Mouse (Mus musculus) CD4-positive, CD25-positive, alpha-beta regulatory T cell, adult 2 months (primary cell): ENCODE measurements around the gene Rasgrp3.

Source experiments
- DNase-seq: peaks from one replicate; pipeline ENCODE4 v3.0.0-alpha.2; 2012; ENCODE audit warnings: low read depth, low spot score

Gene Rasgrp3

GRCm38 (mm10) chr17:75539130-75539529, 103.4 kb downstream of the Rasgrp3 start:
- DNase-seq = no peak

DNA sequence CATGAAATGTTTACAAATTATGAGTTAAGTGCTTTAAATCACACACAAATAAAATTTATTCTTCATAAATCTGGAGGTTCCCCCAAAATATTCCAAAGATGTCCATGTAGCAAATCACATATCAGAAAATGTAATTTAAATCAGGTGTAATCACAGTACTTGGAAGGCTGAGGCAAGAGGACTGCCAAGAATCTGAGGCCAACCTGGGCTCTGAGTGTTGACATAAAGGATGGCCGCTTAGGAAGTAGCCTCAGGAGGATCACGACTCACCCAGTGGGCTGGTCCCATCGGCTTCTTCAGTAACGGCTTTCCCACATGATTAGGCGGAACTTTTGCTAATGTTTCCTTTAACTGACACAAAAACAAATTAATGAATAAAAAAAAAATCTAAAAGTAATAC, 104.1 kb downstream of the Rasgrp3 start:
- DNase-seq = no peak

GRCm38 (mm10) chr17:75543434-75543833, 107.7 kb downstream of the Rasgrp3 start:
- no peak for DNase-seq

- DNase-seq = no peak
Measured at GRCm38 (mm10) chr17:75544262-75544661, 108.6 kb downstream of the Rasgrp3 start.

DNA sequence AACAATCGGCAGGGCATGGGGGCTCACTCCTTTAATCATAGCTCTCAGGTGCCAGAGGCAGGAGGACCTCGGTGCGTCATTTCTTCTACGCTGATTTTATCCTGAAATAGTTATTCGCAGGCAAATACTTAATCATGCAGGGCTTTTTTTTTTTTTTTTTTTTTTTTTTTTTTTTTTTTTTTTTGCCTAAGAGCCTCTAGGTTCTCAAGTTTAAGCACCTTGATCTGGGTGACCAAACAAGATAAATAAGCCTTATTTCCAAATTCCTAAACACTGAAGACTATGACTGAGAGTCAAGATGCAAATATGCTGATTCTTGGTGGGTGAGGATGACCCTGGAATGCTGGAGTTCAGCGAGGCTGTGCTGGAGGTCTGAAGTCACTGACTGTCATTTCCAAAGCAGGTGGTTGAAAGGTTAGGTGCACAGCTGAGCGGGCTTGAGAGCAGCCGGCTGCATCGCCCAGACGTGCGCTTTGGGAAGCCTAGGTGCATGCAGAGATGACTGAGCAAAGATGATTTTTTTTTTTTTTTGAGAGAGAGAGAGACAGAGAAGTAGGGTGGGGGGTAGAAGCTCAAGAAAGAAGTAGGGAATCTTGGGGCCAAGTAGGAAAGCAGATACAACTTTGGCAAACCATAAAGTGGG, 115.2 kb downstream of the Rasgrp3 start:
- no peak for DNase-seq

DNA sequence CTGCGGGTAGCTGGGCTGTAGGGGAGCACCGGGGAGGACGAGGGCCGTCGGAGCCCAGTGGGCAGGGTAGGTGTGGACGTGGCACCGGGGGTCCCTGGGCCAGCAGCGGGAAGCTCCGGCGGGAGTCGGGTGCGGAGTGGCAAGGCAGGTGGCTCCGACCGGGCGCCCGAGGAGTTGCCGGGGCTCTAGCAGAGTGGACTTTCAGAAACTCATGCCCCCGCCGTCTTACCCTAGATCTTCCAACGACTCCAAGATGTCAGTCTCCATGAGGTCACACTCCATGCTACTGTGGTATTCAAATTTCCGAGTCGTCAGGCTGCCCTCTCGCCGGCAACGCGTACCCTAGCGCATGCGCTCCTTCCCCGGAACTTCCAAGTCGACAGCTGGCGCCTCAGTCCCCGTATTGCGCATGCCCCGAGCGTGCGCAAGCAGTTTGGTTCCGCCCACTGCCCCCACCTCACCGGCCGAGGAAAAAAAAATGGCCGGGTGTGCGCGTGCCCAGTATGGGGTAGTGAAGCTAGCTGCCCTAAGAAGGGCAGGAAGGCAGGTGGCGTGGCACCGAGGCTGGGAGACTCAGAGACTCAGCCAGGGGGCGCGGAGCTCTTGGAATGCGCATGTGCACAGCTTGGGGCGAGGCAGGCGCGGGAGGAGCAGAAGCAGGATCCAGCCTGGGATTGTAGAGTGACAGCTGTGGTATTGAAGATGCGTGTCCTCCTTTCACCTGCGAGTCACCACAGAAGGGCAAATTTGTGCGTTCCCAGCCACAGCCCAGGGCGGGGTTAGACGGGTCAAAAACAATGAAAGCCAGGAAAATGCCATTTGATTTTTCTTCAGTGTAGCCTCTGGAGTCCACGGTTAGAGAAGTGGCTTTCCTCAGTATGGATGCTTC, 116.1 kb downstream of the Rasgrp3 start, which contains the start of gene Fam98a:
Fam98a (minus strand) TSS at position 435 of the 889 bp plus-strand sequence.
- DNase-seq = peak; percentile 100

DNA sequence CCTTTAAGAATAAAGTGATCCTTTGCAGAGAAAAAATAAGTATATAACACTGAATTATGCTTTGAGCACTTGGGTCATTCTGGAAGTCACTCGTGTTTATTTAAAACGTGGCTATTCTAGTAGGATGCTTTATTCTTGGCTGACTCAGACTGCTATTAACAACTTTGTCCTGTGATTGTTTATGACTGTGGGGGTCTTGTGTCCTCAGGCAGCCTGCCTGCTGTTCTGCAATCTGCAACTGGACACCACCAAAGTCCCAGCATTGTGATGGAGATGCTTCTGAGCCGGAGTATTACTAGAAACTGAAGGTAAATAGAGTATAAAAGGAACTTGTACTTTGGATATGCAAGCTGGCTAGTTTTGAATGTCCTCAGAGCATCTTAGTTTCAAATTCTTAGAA, 121.3 kb downstream of the Rasgrp3 start:
- no peak for DNase-seq

DNA sequence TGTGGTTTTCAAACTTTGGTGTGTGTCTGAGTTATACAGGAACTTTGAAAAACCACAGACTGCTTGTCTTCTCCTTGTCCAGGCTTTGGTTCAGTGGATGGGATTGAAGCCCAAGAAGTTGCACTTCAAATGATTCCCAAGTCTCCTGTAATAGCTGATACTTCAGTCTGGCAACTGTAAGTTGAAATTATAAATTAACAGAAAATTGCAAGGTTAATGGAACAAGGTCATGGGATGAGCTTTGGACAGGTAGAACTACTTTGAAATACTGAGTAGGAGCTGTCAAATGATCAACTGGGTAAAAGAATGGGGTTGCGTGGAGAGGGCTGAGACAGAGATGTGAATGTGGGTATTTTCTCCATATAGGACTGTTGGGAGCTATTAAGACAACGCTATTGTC, 122.3 kb downstream of the Rasgrp3 start:
- no peak for DNase-seq

- no peak for DNase-seq
Measured at GRCm38 (mm10) chr17:75575608-75576007, 139.9 kb downstream of the Rasgrp3 start.
